ENCODE assay signal across 9 mouse cellular contexts in the genomic region with DNA sequence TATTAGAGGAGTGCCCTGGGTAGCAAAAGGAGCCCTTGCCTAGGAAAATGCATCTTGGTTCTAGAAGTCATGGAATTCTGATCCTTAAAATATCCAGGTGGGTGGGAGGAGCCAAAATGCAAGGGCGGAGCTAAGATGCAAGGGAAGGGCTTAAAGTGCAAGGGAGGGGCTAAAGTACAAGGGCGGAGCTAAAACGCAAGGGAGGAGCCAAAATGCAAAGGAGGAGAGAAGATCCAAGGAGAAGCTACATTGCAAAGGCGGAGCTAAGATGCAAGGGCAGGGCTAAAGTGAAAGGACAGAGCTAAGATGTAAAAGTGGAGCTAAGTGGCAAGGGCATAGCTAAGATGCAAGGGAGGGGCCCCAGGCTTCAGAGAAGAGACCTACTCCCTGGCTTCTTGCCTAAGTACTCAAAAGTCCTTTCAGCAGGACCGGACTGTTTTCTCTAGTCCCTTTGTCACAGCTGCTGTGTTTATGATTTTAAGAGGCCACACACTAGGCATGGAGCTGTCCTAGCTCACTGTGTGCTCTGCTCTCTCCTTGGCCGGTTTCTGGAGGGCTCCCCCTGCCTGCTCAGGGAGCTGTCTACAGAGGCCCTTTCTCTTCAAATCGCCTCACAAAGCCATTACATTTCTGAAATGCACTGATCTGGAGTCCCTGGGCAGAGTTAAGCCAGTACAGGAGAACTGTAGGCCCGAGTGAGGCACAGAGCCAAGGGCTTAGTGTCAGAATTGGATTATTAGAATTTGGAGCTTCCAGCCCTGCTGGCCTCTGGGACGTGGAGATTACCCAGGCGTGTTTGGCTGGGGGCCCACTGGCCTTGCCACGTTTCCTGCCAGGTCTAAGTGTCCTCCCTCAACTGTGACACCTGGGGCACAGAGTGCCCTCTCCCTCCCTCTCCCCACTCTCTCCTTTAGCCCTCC. TPM values are rescaled to one million over a fixed set of nuclear protein-coding genes. Genes with fewer than 3 reads are reported as not detected.
DNase-seq lines count a peak whose midpoint lies in the region; ATAC-seq and TF ChIP-seq lines count a peak whose summit lies in the region.
"Had no signal": no experiment of that assay in that cellular context is flagged by ENCODE, and none has a peak within 500 bp of the region (broad histone marks: within the 10 kb centered on the region; RNA-seq: fewer than 3 reads in every experiment).

No protein-coding gene starts in this region.

- in situ Hi-C loops in Patski (cut with MboI; ENCODE audit: low pct_unique_long_range_greater_than_20kb): no loop called here

- TF ChIP-seq CTCF in Patski (IDR thresholded peaks at IDR 0.05): no peak
- no peak for TF ChIP-seq CTCF in liver, adult 2 months (IDR thresholded peaks at IDR 0.05; ENCODE audit: low read depth, low read length)

- no peak for TF ChIP-seq POLR2A in liver, adult 2 months (IDR thresholded peaks at IDR 0.05; ENCODE audit: extremely low read depth, insufficient read depth, low read length)

- H3K79me2 ChIP-seq in liver, adult 2 months (ENCODE audit: control insufficient read depth, insufficient read depth, low read length): no peaks in the 10 kb centered on the region

- H3K27ac ChIP-seq in hindbrain, embryonic 13.5 days: peak overlapping the region; percentile 35; the same call in 1 of the 2 replicates
- H3K27ac ChIP-seq in hindbrain, embryonic 11.5 days (ENCODE audit: low read depth, low read length): no peak overlapping the region
- peak overlapping the region; percentile 38; the same call in 1 of the 2 replicates for H3K27ac ChIP-seq in hindbrain, embryonic 14.5 days
- 0 out of 2 replicates have a peak overlapping the region, but pooled peaks have one; percentile 4 for H3K27ac ChIP-seq in liver, adult 2 months (replicated peaks; ENCODE audit: insufficient read depth, low read depth, low read length)
- H3K27ac ChIP-seq: macrophage had no signal

- WGBS in hindbrain, embryonic 13.5 days: 54% methylated on average over 11 of the region's 11 CpGs
- WGBS in hindbrain, embryonic 11.5 days: 59% methylated on average over 11 of the region's 11 CpGs
- WGBS in hindbrain, embryonic 14.5 days: 51% methylated on average over 11 of the region's 11 CpGs
- 44% methylated on average over 11 of the region's 11 CpGs for WGBS in liver, adult 2 months

- no peak for DNase-seq in hindbrain, embryonic 11.5 days (ENCODE audit: low spot score)
- DNase-seq in Patski (ENCODE audit: low read depth, low spot score): no peak
- DNase-seq in hindbrain, embryonic 14.5 days (ENCODE audit: low spot score): peak; percentile 50
- peak; percentile 92 for DNase-seq in liver, adult 2 months (ENCODE audit: extremely low read depth, low read depth, low spot score)
- no peak for DNase-seq in embryo, embryonic 11 days
- DNase-seq in left cerebral cortex, postnatal 36 days (ENCODE audit: low spot score in 2 of 2): no peak

- CTCF ChIA-PET in Patski (lab: Charles Lee): interaction anchor here (1.0 to 3.0 kb wide), 4 partner anchors 10 to 47 kb away, joined by 3 to 15 read pairs (median 4); partner anchors contain the start of gene Acads

- POLR2A ChIA-PET in Patski (lab: Charles Lee): interaction anchor here (1.6 kb wide), 1 partner anchor 10 kb away, joined by 6 read pairs; no protein-coding TSS in a partner anchor

- no peaks in the 10 kb centered on the region for H3K27me3 ChIP-seq in hindbrain, embryonic 13.5 days
- H3K27me3 ChIP-seq in hindbrain, embryonic 11.5 days (ENCODE audit: control insufficient read depth, insufficient read depth, low read length): no peaks in the 10 kb centered on the region
- H3K27me3 ChIP-seq in Patski: no peaks in the 10 kb centered on the region
- no peaks in the 10 kb centered on the region for H3K27me3 ChIP-seq in hindbrain, embryonic 14.5 days (ENCODE audit: control insufficient read depth, insufficient read depth, low read length)
- no peaks in the 10 kb centered on the region for H3K27me3 ChIP-seq in liver, adult 2 months (ENCODE audit: control insufficient read depth, insufficient read depth, low read length)

- H3K4me1 ChIP-seq in hindbrain, embryonic 13.5 days (replicated peaks): peaks cover 16% of the 10 kb centered on the region
- no peaks in the 10 kb centered on the region for H3K4me1 ChIP-seq in hindbrain, embryonic 11.5 days (replicated peaks; ENCODE audit: control insufficient read depth, insufficient read depth, low read length)
- H3K4me1 ChIP-seq in hindbrain, embryonic 14.5 days (replicated peaks; ENCODE audit: control insufficient read depth, insufficient read depth, low read length): no peaks in the 10 kb centered on the region
- peaks cover 10% of the 10 kb centered on the region; the same call in 1 of the 2 replicates for H3K4me1 ChIP-seq in liver, adult 2 months (ENCODE audit: control insufficient read depth, insufficient read depth, low read length)

- no peaks in the 10 kb centered on the region for H3K9me3 ChIP-seq in hindbrain, embryonic 13.5 days
- H3K9me3 ChIP-seq in hindbrain, embryonic 11.5 days (ENCODE audit: control insufficient read depth, low read length): no peaks in the 10 kb centered on the region
- H3K9me3 ChIP-seq in hindbrain, embryonic 14.5 days (ENCODE audit: control insufficient read depth, low read length): no peaks in the 10 kb centered on the region

- no peak overlapping the region for H3K4me2 ChIP-seq in hindbrain, embryonic 13.5 days
- H3K4me2 ChIP-seq in hindbrain, embryonic 11.5 days (replicated peaks; ENCODE audit: low read depth, low read length): no peak overlapping the region
- H3K4me2 ChIP-seq in hindbrain, embryonic 14.5 days (replicated peaks): no peak overlapping the region

- no peak for ATAC-seq in hindbrain, embryonic 13.5 days (ENCODE audit: low FRiP score)
- ATAC-seq in hindbrain, embryonic 11.5 days (ENCODE audit: low FRiP score): no peak
- ATAC-seq in Patski: peak; percentile 62
- no peak for ATAC-seq in hindbrain, embryonic 14.5 days (ENCODE audit: low FRiP score)
- no peak for ATAC-seq in erythroblast, adult 5-6 weeks (replicated peaks; ENCODE audit: low FRiP score, poor library complexity, severe bottlenecking)

- intact Hi-C loops in left cerebral cortex, postnatal 36 days (cut with DNase I): no loop called here

- H3K36me3 ChIP-seq in hindbrain, embryonic 13.5 days: 0 out of 2 replicates have a peak, but pooled peaks cover 4% of the 10 kb centered on the region
- H3K36me3 ChIP-seq in hindbrain, embryonic 11.5 days (ENCODE audit: control insufficient read depth, insufficient read depth, low read length): no peaks in the 10 kb centered on the region
- H3K36me3 ChIP-seq in hindbrain, embryonic 14.5 days (replicated peaks; ENCODE audit: control insufficient read depth, insufficient read depth): no peaks in the 10 kb centered on the region
- no peaks in the 10 kb centered on the region for H3K36me3 ChIP-seq in liver, adult 2 months (ENCODE audit: control insufficient read depth, insufficient read depth, low read length)

- no peak overlapping the region; the same call in 1 of the 2 replicates for H3K9ac ChIP-seq in hindbrain, embryonic 13.5 days
- no peak overlapping the region for H3K9ac ChIP-seq in hindbrain, embryonic 11.5 days (ENCODE audit: low read depth, low read length)
- H3K9ac ChIP-seq in hindbrain, embryonic 14.5 days: no peak overlapping the region
- no peak overlapping the region for H3K9ac ChIP-seq in liver, adult 2 months (ENCODE audit: low read depth, low read length)

- H3K4me3 ChIP-seq in hindbrain, embryonic 13.5 days: no peak overlapping the region
- H3K4me3 ChIP-seq in hindbrain, embryonic 11.5 days (ENCODE audit: low read depth, low read length): no peak overlapping the region
- no peak overlapping the region for H3K4me3 ChIP-seq in hindbrain, embryonic 14.5 days (replicated peaks; ENCODE audit: low read length)
- H3K4me3 ChIP-seq in liver, adult 2 months (ENCODE audit: insufficient read depth, low read depth, low read length): no peak overlapping the region

RNA-seq across cellular contexts. Expression of gene Mlec, which starts 8.2 kb away (rescaled TPM):
- polyA plus RNA-seq in hindbrain, embryonic 13.5 days (2015; fragmentation: Nextera tagmentation; extraction: Ambion mirVana): 22.3 and 27.2 TPM in 2 replicates
- 41.2 and 44.1 TPM in 2 replicates for polyA plus RNA-seq in hindbrain, embryonic 11.5 days (2014; fragmentation: Nextera tagmentation; extraction: Ambion mirVana)
- 294 TPM for polyA plus RNA-seq in Patski (2021)
- 21.0 and 26.4 TPM in 2 replicates for polyA plus RNA-seq in hindbrain, embryonic 14.5 days (2014; fragmentation: Nextera tagmentation; extraction: Ambion mirVana)
- 33.7 and 44.7 TPM in 2 replicates for total RNA-seq in liver, adult 2 months (2014; rRNA removed)
- polyA plus RNA-seq in liver, adult 2 months (2012; rRNA removed): 40.8 and 41.8 TPM in 2 replicates
- total RNA-seq in erythroblast, adult 5-6 weeks (2015; ENCODE audit: low replicate concordance): 43.5 and 51.9 TPM in 2 replicates
- 34.8 and 42.3 TPM in 2 replicates for total RNA-seq in erythroblast, adult 5-6 weeks (2017; ENCODE audit: low replicate concordance)
- total RNA-seq in left cerebral cortex, postnatal 36 days (2021): 10 to 100 TPM; 68.2 to 91.7 TPM

RNA-seq across cellular contexts. Expression of gene Cabp1, which starts 28.0 kb away (rescaled TPM):
- polyA plus RNA-seq in hindbrain, embryonic 13.5 days (2015; fragmentation: Nextera tagmentation; extraction: Ambion mirVana): 12.4 and 13.0 TPM in 2 replicates
- 5.0 and 7.6 TPM in 2 replicates for polyA plus RNA-seq in hindbrain, embryonic 11.5 days (2014; fragmentation: Nextera tagmentation; extraction: Ambion mirVana)
- polyA plus RNA-seq in Patski (2021): 0.05 TPM
- polyA plus RNA-seq in hindbrain, embryonic 14.5 days (2014; fragmentation: Nextera tagmentation; extraction: Ambion mirVana): 17.7 and 22.8 TPM in 2 replicates
- 0.09 TPM in 1 of 2 replicates, not detected in the other for total RNA-seq in liver, adult 2 months (2014; rRNA removed)
- polyA plus RNA-seq in liver, adult 2 months (2012; rRNA removed): 0.07 and 0.21 TPM in 2 replicates
- total RNA-seq in erythroblast, adult 5-6 weeks (2015; ENCODE audit: low replicate concordance): 0.19 TPM in 1 of 2 replicates, not detected in the other
- total RNA-seq in erythroblast, adult 5-6 weeks (2017; ENCODE audit: low replicate concordance): not detected in 2 replicates
- total RNA-seq in left cerebral cortex, postnatal 36 days (2021): 100 to 1,000 TPM; 309 to 312 TPM
- polyA plus RNA-seq: macrophage had no signal

RNA-seq across cellular contexts. Expression of gene Unc119b, which starts 31.4 kb away (rescaled TPM):
- 36.7 and 38.0 TPM in 2 replicates for polyA plus RNA-seq in hindbrain, embryonic 13.5 days (2015; fragmentation: Nextera tagmentation; extraction: Ambion mirVana)
- 46.8 and 57.2 TPM in 2 replicates for polyA plus RNA-seq in hindbrain, embryonic 11.5 days (2014; fragmentation: Nextera tagmentation; extraction: Ambion mirVana)
- 98.3 TPM for polyA plus RNA-seq in Patski (2021)
- polyA plus RNA-seq in hindbrain, embryonic 14.5 days (2014; fragmentation: Nextera tagmentation; extraction: Ambion mirVana): 31.2 and 39.0 TPM in 2 replicates
- total RNA-seq in liver, adult 2 months (2014; rRNA removed): 12.5 and 17.3 TPM in 2 replicates
- 29.4 and 32.0 TPM in 2 replicates for polyA plus RNA-seq in liver, adult 2 months (2012; rRNA removed)
- total RNA-seq in erythroblast, adult 5-6 weeks (2015; ENCODE audit: low replicate concordance): 0.63 and 2.3 TPM in 2 replicates
- 0.60 and 3.5 TPM in 2 replicates for total RNA-seq in erythroblast, adult 5-6 weeks (2017; ENCODE audit: low replicate concordance)
- 10 to 100 TPM; 25.1 to 29.1 TPM for total RNA-seq in left cerebral cortex, postnatal 36 days (2021)

RNA-seq across cellular contexts. Expression of gene Acads, which starts 47.0 kb away (rescaled TPM):
- 24.4 and 25.2 TPM in 2 replicates for polyA plus RNA-seq in hindbrain, embryonic 13.5 days (2015; fragmentation: Nextera tagmentation; extraction: Ambion mirVana)
- polyA plus RNA-seq in hindbrain, embryonic 11.5 days (2014; fragmentation: Nextera tagmentation; extraction: Ambion mirVana): 22.9 and 30.8 TPM in 2 replicates
- polyA plus RNA-seq in Patski (2021): 141 TPM
- 11.1 and 12.5 TPM in 2 replicates for polyA plus RNA-seq in hindbrain, embryonic 14.5 days (2014; fragmentation: Nextera tagmentation; extraction: Ambion mirVana)
- 140 and 143 TPM in 2 replicates for total RNA-seq in liver, adult 2 months (2014; rRNA removed)
- polyA plus RNA-seq in liver, adult 2 months (2012; rRNA removed): 255 and 293 TPM in 2 replicates
- total RNA-seq in erythroblast, adult 5-6 weeks (2015; ENCODE audit: low replicate concordance): 2.3 and 8.8 TPM in 2 replicates
- 2.3 and 5.7 TPM in 2 replicates for total RNA-seq in erythroblast, adult 5-6 weeks (2017; ENCODE audit: low replicate concordance)
- 1 to 10 TPM; 7.5 TPM for total RNA-seq in left cerebral cortex, postnatal 36 days (2021)

Comparison
In these comparisons a context has a peak if more than half of its experiments do, and no peak if none do; other contexts are left out.
1. DNase-seq: peak in hindbrain, embryonic 14.5 days (single experiment) and liver, adult 2 months (single experiment); none in hindbrain, embryonic 11.5 days (single experiment), Patski (single experiment), embryo, embryonic 11 days (single experiment) and left cerebral cortex, postnatal 36 days (0 of 2).